Mouse (Mus musculus) heart, embryonic 13.5 days (tissue): ENCODE measurements around the gene Acat3. TPM values are rescaled to one million over a fixed set of nuclear protein-coding genes. Genes with fewer than 3 reads are reported as not detected.
A peak's percentile ranks its signal among the peaks of the same experiment; 100 is the strongest.
"Not testable (repeated sequence)": the region's sequence is repeated elsewhere in the genome, so short reads cannot be mapped to it uniquely, and the experiment has no call there.

Experiments
- ATAC-seq: fragments of 200-750 bp; cut with Nextera tagmentation; 2 replicates; pipeline ENCODE4 v1.8.0; 2017; ENCODE audit warnings: moderate TSS enrichment; ENCODE audit not compliant: insufficient number of reproducible peaks, low FRiP score, low TSS enrichment; ENCODE audit errors: extremely low read depth
- H3K27ac ChIP-seq: fragments of 300-500 bp; sonication (generic); replicated peaks from 2 replicates; pipeline ENCODE4 v1.5.1; 2015; ENCODE audit warnings: moderate library complexity, mild to moderate bottlenecking, inconsistent platforms
- H3K27me3 ChIP-seq: fragments of 300-500 bp; sonication (generic); replicated peaks from 2 replicates; pipeline ENCODE4 v1.6.1; 2015; ENCODE audit warnings: mild to moderate bottlenecking, inconsistent platforms
- H3K36me3 ChIP-seq: fragments of 300-500 bp; sonication (generic); 2 replicates; pipeline ENCODE4 v1.6.1; 2015; ENCODE audit warnings: mild to moderate bottlenecking, inconsistent platforms
- H3K4me1 ChIP-seq: fragments of 300-500 bp; sonication (generic); 2 replicates; pipeline ENCODE4 v1.6.1; 2015; ENCODE audit warnings: inconsistent platforms
- H3K4me2 ChIP-seq: fragments of 300-500 bp; sonication (generic); 2 replicates; pipeline ENCODE4 v1.6.1; 2015; ENCODE audit warnings: inconsistent platforms, mild to moderate bottlenecking, moderate library complexity
- H3K4me3 ChIP-seq: fragments of 300-500 bp; sonication (generic); 2 replicates; pipeline ENCODE4 v1.5.1; 2015; ENCODE audit warnings: moderate library complexity, mild to moderate bottlenecking, inconsistent platforms
- H3K9ac ChIP-seq: fragments of 300-500 bp; sonication (generic); 2 replicates; pipeline ENCODE4 v1.6.1; 2015; ENCODE audit warnings: inconsistent platforms, mild to moderate bottlenecking, moderate library complexity
- H3K9me3 ChIP-seq: fragments of 300-500 bp; sonication (generic); 2 replicates; pipeline ENCODE4 v1.6.1; 2016; ENCODE audit warnings: inconsistent platforms
- WGBS: fragments of 180-500 bp; shearing (Covaris S2); methylation state at CpG from one replicate; pipeline ENCODE4 v1.1.7; 2015; ENCODE audit warnings: mixed read lengths; 5-methylcytosine and 5-hydroxymethylcytosine counted together
- polyA plus RNA-seq: library from polyadenylated mRNA; unstranded; fragments of >200 nt; fragmentation: Nextera tagmentation; extraction: Ambion mirVana; gene quantifications from 2 replicates; pipeline ENCODE4 v1.2.1, GENCODE M21; 2015

Acat3 gene
- polyA plus RNA-seq, 1 experiment from 2014 or later, result 0.13 TPM

DNA sequence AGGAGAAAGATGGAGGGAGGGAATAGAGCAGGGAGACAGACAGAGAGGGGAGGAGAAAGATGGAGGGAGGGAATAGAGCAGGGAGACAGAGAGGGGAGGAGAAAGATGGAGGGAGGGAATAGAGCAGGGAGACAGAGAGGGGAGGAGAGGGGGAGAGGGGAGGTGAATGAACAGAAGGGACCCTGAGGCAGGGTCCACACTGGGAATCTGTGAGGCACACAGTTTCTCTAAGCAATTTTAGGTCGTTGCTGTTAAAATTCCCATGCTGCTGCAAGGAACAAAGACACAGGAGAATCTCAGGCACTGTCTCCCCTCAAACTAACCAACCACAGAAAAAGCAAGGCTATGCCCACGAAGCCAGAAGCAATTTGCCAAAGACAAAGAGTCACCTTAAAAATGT, 41.8 kb downstream of the Acat3 start:
- not testable (repeated sequence) for ATAC-seq, H3K27ac ChIP-seq, H3K27me3 ChIP-seq, H3K4me2 ChIP-seq, H3K9ac ChIP-seq, H3K9me3 ChIP-seq, H3K4me3 ChIP-seq, H3K4me1 ChIP-seq
- peaks cover 64% of the 10 kb centered on the region for H3K36me3 ChIP-seq
- 55% methylated on average over 2 of the region's 2 CpGs for WGBS

GRCm38 (mm10) chr17:12897674-12898073, 42.7 kb downstream of the Acat3 start:
- H3K4me2 ChIP-seq, result no peak overlapping the region
- ATAC-seq, result no peak

DNA sequence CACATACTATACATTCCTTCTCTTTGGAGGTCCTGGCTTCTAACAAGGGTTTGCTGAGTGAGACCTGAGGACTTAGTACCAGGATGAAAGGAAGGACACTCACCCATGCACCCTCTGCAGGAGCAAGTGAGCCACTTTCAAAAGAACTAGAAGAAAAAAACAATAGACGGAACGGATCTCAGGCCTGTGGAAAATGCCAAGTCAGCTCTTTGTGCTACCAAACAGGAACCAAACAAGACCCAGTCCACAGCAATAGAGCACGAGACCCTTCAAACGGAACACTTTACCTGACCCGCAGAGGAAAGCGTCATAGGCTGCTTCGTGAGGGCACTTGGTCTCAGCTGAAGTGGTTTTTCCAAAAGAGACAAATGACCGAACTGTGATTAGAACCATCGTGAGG, 48.4 kb downstream of the Acat3 start:
- H3K27ac ChIP-seq, result no peak overlapping the region
- H3K4me2 ChIP-seq, result no peak overlapping the region
- peaks cover 40% of the 10 kb centered on the region for H3K36me3 ChIP-seq
- peaks cover 11% of the 10 kb centered on the region for H3K4me1 ChIP-seq
- no peak overlapping the region for H3K9ac ChIP-seq
- 75% methylated on average over 9 of the region's 9 CpGs for WGBS
- ATAC-seq, result no peak
- no peaks in the 10 kb centered on the region for H3K27me3 ChIP-seq
- H3K9me3 ChIP-seq, result no peaks in the 10 kb centered on the region
- no peak overlapping the region for H3K4me3 ChIP-seq

More at GRCm38 (mm10) chr17:12897674-12898073, 42.7 kb downstream of the Acat3 start:
- no peak overlapping the region for H3K9ac ChIP-seq
- H3K36me3 ChIP-seq, result peaks cover 57% of the 10 kb centered on the region
- H3K27me3 ChIP-seq, result no peaks in the 10 kb centered on the region
- 79% methylated on average over 5 of the region's 5 CpGs for WGBS
- H3K27ac ChIP-seq, result no peak overlapping the region
- no peak overlapping the region for H3K4me3 ChIP-seq
- H3K4me1 ChIP-seq, result no peaks in the 10 kb centered on the region
- H3K9me3 ChIP-seq, result no peaks in the 10 kb centered on the region

- no peak overlapping the region for H3K4me2 ChIP-seq
- H3K9me3 ChIP-seq, result no peaks in the 10 kb centered on the region
- no peak for ATAC-seq
- H3K4me3 ChIP-seq, result no peak overlapping the region
- no peak overlapping the region for H3K9ac ChIP-seq
- no peak overlapping the region for H3K27ac ChIP-seq
- H3K36me3 ChIP-seq, result peaks cover 35% of the 10 kb centered on the region
- WGBS, result 87% methylated on average over 4 of the region's 4 CpGs
- peaks cover 17% of the 10 kb centered on the region for H3K4me1 ChIP-seq
- no peaks in the 10 kb centered on the region for H3K27me3 ChIP-seq
Measured at GRCm38 (mm10) chr17:12891054-12891453, 49.3 kb downstream of the Acat3 start.

DNA sequence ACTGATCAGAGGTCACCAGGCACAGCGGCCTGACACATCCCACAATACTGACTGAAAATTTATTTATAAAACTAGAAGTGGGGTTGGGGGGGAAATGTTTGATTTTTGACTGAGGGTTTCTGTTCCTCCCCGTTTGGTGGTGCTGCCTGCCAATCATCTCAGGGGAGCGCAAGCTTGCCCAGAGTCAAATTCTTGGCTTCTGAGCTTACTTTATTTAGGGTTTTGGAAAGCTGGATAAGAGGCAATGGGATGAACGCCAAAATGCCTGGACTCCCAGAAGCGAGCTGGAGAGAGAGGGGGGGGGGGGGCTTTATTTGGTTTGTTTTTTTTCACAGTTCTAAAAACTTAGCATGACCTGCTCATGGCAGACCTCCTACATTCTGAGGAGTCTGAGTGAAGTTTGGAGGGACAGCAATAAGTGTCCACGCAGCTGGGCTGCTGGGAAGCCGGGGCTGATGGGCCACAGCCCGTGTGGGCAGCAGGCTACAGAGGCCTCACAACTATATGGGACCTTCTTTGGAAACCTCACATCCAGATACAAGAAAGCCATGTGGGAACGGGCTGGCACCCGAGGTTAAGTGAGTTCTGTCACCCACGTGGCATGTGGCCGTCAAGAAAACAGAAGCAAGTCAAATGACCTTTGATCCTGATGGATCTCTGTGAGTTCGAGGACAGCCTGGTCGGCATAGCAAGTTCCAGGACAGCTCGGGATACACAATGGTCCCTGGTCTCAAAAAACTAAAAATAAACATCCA, 53.2 kb downstream of the Acat3 start:
- peaks cover 23% of the 10 kb centered on the region for H3K36me3 ChIP-seq
- ATAC-seq, result no peak
- WGBS, result 62% methylated on average over 15 of the region's 15 CpGs
- no peak overlapping the region for H3K4me3 ChIP-seq
- no peaks in the 10 kb centered on the region for H3K27me3 ChIP-seq
- H3K9me3 ChIP-seq, result no peaks in the 10 kb centered on the region
- H3K27ac ChIP-seq, result peak overlapping the region; percentile 36; the same call in 1 of the 2 replicates
- no peak overlapping the region for H3K4me2 ChIP-seq
- no peak overlapping the region for H3K9ac ChIP-seq
- H3K4me1 ChIP-seq, result peaks cover 17% of the 10 kb centered on the region

DNA sequence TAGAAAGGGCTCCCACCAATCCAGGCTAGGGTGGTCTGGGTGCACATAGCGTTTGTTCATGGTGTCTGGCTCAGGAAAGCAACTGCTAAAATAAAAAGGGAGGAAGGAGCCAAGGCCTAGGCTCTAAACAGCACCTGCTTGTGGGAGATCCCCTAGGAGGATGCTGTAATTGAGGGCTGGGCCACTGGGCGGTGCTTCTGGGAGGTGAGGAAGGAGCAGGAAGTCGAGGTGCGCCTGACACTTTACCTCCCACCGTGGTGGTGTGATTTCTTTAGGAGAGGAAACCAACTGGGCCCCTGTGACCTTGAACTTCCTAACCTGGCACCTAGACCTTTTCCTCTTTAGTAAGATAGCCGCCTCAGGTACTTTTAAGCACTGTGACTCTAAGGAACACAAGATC, 53.8 kb downstream of the Acat3 start:
- no peak for ATAC-seq
- Histone ChIP-seq H3K27ac (0 out of 2 replicates have a peak overlapping the region, but pooled peaks have one; percentile 17), H3K4me2 (no peak overlapping the region)

DNA sequence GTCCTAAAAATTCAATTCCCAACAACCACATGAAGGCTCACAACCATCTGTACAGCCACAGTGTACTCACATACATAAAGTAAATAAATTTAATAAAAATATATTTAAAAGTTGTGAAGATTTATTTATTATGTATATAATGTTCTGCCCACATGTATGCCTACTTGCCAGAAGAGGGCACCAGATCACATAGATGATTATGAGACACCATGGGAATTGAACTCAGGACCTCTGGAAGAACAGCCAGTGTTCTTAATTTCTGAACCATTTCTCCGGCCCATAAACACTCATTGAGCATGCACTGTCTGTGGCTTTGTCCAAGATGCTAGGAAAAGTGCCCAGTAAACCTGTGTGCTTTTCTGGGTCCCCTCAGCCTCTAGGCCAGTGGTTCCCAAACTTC, 59.2 kb downstream of the Acat3 start:
- Histone ChIP-seq H3K27ac (no peak overlapping the region), H3K36me3 (no peaks in the 10 kb centered on the region), H3K4me1 (peaks cover 4% of the 10 kb centered on the region), H3K9me3 (no peaks in the 10 kb centered on the region), H3K4me2 (no peak overlapping the region), H3K4me3 (no peak overlapping the region), H3K27me3 (no peaks in the 10 kb centered on the region; the same call in 1 of the 2 replicates), H3K9ac (no peak overlapping the region)
- WGBS, result 63% methylated on average over 1 of the region's 1 CpGs
- ATAC-seq, result no peak

More for the DNA sequence above, 53.8 kb downstream of the Acat3 start:
- no peaks in the 10 kb centered on the region for H3K27me3 ChIP-seq
- peaks cover 19% of the 10 kb centered on the region for H3K36me3 ChIP-seq
- no peak overlapping the region for H3K9ac ChIP-seq
- H3K4me3 ChIP-seq, result no peak overlapping the region
- no peaks in the 10 kb centered on the region for H3K9me3 ChIP-seq
- 38% methylated on average over 6 of the region's 6 CpGs for WGBS
- peaks cover 17% of the 10 kb centered on the region for H3K4me1 ChIP-seq

DNA sequence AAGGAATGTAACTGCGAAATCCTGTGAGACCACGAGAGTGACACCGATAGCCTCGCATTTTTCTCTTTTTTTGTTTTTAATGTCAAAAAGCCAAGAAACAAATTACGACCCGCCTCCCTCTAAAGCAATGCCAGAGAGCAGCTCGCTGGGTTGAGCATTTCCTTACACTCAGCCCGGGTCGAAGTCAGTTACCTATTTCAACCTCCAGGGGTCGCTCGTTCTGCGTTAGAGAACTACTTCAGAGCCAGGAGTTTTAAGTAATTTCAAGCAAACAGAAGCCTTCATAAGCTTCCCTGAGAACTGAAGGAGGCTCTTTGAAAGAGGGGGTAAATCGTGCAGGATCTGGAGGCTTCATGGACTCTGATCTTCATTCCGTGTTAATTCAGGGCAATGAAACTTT, 60.2 kb downstream of the Acat3 start:
- no peak overlapping the region for H3K27ac ChIP-seq
- no peaks in the 10 kb centered on the region for H3K9me3 ChIP-seq
- peaks cover 4% of the 10 kb centered on the region for H3K4me1 ChIP-seq
- no peaks in the 10 kb centered on the region; the same call in 1 of the 2 replicates for H3K27me3 ChIP-seq
- H3K4me2 ChIP-seq, result peak overlapping the region; percentile 68
- H3K4me3 ChIP-seq, result peak overlapping the region; percentile 36
- peak overlapping the region; percentile 55 for H3K9ac ChIP-seq
- no peak for ATAC-seq
- WGBS, result 2% methylated on average over 14 of the region's 14 CpGs
- no peaks in the 10 kb centered on the region for H3K36me3 ChIP-seq

- no peaks in the 10 kb centered on the region for H3K9me3 ChIP-seq
- H3K27ac ChIP-seq, result no peak within 1 kb of the TSS
- peaks cover 14% of the 10 kb centered on the region for H3K4me1 ChIP-seq
- no peaks in the 10 kb centered on the region for H3K36me3 ChIP-seq
- no peak within 1 kb of the TSS for H3K9ac ChIP-seq
- ATAC-seq, result no peak
- no peak within 1 kb of the TSS for H3K4me3 ChIP-seq
- no peak within 1 kb of the TSS for H3K4me2 ChIP-seq
- H3K27me3 ChIP-seq, result peaks cover 23% of the 10 kb centered on the region
- 72% methylated on average over 5 of the region's 5 CpGs for WGBS
Measured at GRCm38 (mm10) chr17:12875734-12876133, 64.7 kb downstream of the Acat3 start, which contains the start of gene Mrgprh. Gene Mrgprh, plus strand, starts transcription at chr17:12876034.

Other genes with a start within 250 kb of the Acat3 start
- gene Igf2r, start 170.9 kb downstream of the Acat3 start, polyA plus RNA-seq, result 142 and 143 TPM in 2 replicates
- gene Mas1, start 72.5 kb downstream of the Acat3 start, polyA plus RNA-seq, result 0.25 and 0.31 TPM in 2 replicates
- gene Mrgprh, start 64.6 kb downstream of the Acat3 start, polyA plus RNA-seq, result 0.14 TPM in 1 of 2 replicates, not detected in the other
- gene Pnldc1, start 30.4 kb downstream of the Acat3 start, polyA plus RNA-seq, result 0.70 and 1.0 TPM in 2 replicates
- gene Tcp1, start 24.9 kb downstream of the Acat3 start, polyA plus RNA-seq, result 315 and 348 TPM in 2 replicates
- gene Mrpl18, start 24.3 kb downstream of the Acat3 start, polyA plus RNA-seq, result 166 and 194 TPM in 2 replicates
- 48.9 and 50.9 TPM in 2 replicates for gene Acat2, start 20.1 kb upstream of the Acat3 start, polyA plus RNA-seq
- 80.5 and 87.0 TPM in 2 replicates for gene Wtap, start 53.6 kb upstream of the Acat3 start, polyA plus RNA-seq
- gene Sod2, start 66.2 kb upstream of the Acat3 start, polyA plus RNA-seq, result 305 and 354 TPM in 2 replicates
- 0.13 TPM in 1 of 2 replicates, not detected in the other for gene Gpr31b, start 111.7 kb upstream of the Acat3 start, polyA plus RNA-seq
- 0.11 TPM in 1 of 2 replicates, not detected in the other for gene Tcp10b, start 120.5 kb upstream of the Acat3 start, polyA plus RNA-seq
- not detected in 2 replicates for gene Unc93a, start 191.2 kb upstream of the Acat3 start, polyA plus RNA-seq